Mouse (Mus musculus) spleen, postnatal 4 days (tissue): ENCODE measurements at regions not wholly inside any gene's neighbourhood (a gene's known extent, or its start where the extent isn't known, plus 50 kb on each side); places are given as distances from the start of the nearest gene placed in this dataset.

Experiments
- DNase-seq, 2 experiments: peaks; one replicate each; pipeline ENCODE4 v3.0.0; 2022; ENCODE audit warnings: low spot score in 2 of 2

DNA sequence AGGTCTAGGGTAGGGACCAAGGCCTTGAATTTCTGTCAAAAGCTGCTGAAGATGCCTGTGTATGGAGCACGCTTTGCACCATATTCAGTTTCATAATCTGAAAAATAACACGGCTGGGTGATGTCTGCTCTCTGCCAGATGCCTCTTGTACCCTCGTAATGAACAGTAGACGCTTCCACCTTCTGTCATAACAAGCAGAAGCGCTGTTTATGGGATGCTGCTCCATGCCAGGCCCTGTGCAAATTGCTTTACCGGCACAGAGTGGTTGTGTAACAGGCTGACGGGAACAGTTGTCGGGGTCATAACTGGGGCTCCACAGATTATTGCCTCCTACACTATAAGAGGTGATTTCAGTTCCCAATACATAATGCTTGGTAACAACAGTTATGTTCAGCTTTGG is 211.5 kb upstream of the Tnp1 start:
- no peak for DNase-seq

DNA sequence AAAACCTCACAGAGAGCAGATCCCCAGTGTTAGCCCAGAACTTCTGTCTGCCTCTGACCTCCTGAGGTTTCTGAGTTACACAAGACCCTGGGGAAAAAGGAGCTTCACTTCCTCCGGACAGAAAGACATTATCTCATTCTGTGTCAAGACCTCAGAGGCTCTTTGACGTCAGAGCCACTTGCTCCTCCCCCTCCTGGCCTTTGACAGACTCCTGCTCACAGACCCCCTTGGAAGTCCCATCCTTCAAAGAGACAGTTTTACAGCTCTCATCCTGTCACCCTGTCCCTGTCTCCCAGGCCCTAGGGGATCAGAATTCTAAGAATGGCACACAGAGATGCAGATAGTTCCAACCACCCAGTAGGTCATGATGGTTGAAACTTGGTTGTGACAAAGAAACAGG is 206.2 kb upstream of the Tnp1 start:
- no peak for DNase-seq

DNA sequence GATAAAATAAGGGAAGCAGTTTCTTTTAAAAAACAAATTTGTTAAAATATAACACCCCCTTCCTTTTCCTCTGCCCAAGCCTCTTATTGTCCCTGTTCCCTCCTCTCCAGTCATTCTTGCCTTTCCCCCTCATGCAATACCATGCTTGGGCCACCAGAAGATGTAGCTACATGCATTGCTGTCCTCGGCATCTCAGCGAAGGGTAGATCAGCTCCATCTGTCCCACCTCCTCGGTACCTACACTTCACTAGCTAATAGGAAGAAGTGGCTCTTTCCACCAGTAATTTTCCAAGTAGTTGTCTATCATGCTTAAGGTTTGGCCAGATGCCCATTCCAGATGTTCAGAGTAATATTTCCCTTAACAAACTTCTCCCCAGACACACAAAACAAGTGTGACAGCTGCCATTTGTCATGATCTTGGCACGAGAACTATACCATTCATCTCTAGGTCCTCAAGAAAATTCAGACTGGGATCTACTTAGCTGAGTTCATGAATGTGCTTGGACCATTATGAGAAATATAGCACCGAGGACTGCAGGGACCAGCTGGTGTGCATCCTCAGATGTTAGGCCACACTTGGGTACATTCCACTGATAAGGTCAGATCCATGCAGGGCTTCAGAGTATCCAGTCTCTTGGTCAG is 198.7 kb upstream of the Tnp1 start:
- no peak for DNase-seq

DNA sequence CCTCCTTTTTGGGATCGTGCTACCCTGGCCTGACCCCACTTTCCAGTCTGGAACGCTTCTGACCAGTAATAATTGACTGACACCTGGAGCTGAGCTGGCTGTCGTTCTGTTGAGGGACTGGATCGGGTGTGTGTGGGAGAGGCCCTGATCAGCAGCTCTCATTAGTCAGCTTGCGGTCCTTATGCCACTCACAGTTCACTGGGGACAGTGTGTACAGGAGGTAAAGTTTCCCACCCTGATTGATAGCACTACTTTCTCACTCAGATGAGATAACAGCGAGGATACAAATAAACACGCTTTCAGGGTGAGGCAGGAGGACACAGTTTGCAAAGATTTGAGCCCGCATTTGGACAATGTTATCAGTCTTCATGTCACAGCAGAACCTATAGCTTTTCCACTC is 191.7 kb upstream of the Tnp1 start:
- no peak for DNase-seq

DNA sequence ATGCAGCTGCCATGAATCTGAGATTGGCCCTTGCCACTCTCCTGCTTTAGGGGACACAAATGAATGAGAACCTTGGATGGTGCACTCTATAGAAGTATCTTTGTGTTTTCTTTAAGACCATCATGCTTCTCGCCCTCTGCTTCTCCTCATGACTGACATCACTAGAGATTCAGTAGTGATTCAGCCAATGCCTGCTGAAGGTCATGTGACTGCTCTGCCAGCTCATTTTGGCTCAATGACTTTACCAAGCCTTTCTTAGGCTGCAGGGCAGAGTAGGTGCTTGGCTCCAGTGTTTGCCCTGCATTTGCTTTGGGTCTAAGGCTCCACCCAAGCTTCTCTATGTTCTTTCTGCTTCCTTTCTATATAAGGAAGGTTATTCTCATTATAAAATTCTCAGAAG is 190.1 kb upstream of the Tnp1 start:
- no peak for DNase-seq

DNA sequence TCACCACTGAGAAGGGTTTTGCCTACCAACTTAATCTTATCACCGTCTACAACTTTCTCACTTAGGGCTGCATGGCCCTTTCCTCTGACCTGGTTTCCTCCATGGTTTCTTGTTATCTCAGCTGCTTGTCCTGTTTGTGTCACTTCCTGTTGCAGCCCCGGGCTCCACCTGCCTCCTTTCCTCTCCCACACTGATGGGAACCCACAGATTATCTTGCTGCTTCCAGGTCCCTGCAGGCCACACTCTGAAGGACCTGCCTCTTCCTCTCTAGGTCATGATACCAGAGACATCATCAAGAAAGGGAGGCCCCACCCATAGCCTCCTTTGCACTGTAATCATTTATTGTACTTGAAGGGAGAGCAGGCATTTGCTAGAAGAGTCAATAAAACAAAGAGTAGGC is 184.4 kb upstream of the Tnp1 start:
- no peak for DNase-seq

DNA sequence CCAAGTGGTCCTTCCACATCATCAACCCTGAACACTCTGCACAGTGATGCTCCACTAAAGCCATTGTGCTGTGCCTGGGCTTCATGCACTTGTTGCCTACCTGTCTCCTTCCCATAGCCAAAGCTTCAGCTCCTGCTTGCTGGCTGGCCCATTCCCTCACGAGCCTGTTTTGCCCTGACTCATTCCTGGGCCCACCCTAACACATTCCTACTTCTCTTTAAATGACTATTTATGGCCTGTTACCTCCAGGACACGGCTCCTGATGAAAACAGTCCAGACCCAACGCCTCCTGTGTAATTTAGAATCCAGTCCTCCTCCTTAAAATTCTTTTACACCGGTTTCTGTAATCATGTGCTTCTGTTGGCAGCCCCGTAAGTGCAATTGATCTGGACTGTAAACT is 175.1 kb upstream of the Tnp1 start:
- no peak for DNase-seq

DNA sequence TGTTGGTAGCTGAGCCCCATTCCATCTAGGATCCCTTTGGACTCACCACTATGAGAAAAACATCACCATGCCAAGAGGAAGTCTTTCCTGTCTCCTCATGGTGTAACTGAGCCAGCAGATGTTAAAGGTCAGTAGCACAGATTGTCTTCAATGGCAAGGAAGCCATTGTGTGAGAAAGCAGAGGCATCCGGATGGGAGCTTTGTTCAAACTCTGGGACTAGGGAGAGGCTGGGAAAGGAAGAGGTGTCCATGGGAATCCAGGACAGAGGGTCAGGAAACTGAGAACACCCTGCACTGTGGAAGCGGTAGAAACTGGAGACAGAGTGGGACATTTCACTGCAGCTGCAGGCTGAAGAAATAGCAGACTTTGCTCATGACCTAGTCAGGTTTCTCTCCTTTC is 173.1 kb upstream of the Tnp1 start:
- no peak for DNase-seq

DNA sequence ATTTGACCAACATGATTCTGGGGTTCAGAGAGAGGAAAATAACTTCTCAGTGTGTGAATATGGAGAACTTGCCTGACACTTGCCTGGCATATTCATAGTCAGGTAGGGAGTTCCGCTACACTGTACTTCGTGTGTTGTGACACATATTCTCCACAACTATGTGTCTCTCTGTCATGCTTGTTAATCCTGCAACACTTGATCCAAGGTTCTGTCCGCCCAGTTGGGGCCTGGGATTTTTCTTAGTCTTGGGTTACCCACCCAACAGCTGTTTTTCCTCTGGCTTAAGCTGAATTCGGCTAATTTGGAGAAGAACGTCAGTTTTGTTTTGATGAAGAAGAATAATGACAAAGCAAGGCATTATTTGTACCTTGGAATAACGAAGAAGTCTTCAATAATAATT is 168.8 kb upstream of the Tnp1 start:
- no peak for DNase-seq

DNA sequence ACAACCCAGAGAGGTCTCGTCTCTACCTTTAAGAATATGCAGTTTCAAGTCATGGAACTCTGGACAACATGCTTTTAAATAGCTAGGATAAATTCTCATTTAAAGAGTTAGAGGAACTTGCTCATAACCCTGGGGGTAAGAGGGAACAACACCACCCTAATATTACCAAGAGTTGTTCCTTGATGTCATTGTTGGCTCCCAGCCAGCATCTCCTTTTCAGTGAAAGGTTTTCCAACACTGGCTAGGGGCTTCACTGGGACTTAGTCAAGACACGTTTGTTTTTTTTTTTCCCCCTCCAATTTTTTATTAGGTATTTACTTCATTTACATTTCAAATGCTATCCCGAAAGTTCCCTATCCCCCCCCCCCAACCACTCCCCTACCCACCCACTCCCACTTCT is 163.1 kb upstream of the Tnp1 start:
- no peak for DNase-seq

DNA sequence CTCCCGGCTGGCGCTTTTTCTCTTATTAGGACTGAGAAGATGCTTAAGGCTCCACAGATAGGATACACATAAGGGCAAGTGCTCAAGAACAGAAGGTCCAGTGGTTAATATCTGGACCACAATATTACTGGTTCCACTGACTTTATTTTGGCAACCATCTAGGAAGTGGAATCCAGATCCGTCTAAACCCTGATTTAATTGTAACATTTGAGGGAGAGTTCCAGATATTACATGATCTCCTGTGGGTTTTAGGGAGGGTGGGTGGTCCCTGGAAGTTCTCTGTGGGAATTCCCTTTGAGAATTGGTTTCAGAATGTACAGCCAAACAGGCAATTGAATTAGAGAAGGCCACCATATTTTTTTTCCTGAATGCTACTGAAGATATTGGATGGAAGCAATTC is 161.4 kb upstream of the Tnp1 start:
- no peak for DNase-seq

DNA sequence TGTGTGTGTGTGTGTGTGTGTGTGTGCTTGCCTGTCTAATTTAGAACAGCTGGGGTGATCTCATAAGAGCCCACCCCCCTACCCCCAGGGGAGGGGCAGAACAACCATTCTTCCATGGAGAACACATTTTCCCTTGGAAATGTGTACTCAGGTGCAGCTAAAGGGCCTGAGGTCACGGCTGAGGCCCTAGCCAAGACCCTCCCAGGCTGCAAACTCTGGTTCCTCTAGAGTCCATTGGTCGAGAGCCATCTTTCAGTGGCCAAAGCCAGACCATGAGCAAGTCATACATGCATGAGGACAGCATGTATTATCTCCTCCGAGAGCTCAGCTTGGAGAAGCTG is 154.9 kb upstream of the Tnp1 start:
- DNase-seq: no peak

DNA sequence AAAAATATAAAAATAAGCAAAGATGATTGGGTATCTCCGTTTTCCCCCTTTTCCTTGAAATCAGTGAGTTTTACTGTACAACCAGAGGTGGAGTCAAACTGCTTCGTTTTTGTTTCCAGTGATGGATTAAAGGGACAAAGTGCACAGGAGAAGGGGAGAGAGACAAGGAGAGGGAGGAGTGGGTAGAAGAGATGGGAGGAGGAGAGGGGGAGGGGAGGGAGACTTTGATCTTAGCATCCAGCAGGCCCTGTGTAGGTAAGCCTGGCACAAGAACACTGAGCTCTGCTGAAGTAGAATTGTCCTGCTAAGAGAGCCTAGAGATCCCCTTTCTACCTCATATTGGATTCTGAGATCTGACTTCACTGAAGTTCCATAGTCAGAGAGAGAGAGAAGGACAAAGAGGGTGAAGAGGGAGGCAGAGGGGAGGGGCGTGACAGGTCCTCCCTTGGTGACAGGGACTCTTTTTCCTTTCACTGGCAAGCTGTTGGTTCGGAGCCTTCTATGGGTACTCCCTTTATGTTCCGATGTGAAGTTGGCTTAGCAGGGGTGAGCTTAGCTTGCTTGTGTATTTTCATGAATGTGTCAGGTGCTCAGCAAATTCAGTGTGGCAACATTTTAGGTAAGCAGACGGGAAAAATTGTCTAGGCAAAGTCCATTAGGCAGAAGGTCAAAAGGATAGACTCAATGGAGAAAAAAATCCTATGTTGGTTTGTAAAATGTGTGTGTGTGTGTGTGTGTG is 154.4 kb upstream of the Tnp1 start:
- no peak for DNase-seq

DNA sequence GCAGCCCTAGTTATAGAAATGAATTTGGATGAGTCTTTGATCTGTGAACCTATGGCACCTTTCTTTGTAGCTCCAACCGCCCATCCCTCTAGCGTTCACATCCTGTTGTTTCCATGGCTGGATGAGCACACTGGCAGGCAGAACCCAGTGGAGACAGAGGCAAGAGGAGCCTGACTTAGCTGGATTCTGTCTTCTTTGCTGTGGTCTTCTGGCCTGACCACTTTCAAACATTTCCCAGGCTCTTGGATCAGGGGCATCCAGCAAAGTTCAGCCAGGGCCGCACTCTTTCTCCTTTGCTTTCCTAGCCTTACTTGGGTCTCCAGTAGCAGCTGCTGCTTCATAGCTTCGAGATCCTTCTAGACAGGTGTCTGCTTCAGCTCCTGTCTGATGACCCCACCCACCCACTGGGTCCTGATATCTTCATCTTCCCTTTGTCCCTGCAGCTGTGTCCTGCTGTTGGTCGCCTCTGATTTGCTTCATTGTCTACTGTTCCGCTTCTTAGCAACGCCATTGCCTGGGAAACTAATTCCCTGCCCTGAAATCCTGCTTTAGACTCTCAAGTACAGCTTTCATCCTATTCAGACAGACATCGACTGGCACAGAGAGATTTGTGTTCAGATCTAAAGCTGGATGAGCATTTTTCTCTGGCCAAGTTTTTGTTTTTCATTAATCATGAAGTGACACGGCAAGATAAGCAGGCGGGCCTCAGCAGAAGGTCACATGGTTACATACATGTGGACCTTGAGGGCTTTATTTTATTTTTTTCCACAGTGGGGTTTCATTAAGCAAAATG is 153.6 kb upstream of the Tnp1 start:
- DNase-seq: no peak

DNA sequence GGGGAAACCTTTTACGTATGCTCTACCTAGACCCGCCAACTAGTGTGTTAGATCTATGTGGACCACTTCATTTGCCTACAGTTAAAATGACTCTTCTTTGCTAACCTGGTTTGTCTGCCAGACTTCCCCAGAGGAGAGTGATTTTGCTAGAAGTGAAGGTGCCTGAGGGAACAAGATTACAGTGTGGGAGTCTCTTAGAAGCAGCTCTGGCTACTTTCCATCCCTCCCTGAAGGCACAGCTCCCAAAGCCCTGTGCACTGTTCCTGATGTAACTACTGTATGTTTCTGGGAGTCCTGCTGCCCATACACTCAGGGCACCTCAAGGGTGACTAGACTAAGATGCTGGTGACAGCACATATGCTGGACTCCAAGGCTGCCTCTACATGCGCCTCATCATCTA is 144.5 kb upstream of the Tnp1 start:
- DNase-seq: no peak

DNA sequence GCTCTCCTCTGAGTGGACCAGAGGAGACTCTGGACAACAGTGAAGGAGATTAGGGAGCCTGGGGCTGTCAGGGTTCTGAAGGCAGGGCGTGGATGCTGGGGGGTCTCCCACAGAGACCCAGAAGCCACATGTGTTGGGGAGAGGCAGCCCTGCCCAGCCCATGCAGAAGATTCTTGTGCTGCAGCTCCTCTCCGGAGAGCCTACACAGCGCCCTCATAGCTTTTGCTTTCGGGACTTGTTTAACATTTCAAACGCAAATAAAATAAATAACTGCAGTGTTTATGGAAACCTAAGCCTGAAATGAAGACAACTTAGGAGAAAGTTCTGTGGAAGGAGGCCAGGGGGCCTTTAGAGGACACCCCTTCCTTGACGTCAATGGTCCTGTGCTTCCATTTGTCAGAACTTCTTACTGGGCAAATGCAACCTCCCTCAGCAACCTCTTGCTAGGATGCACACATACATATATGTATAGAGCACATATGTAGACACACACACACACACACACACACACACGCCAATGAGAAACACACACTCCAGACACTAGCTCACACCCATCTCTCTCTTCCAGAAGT is 143.8 kb upstream of the Tnp1 start:
- DNase-seq: no peak

DNA sequence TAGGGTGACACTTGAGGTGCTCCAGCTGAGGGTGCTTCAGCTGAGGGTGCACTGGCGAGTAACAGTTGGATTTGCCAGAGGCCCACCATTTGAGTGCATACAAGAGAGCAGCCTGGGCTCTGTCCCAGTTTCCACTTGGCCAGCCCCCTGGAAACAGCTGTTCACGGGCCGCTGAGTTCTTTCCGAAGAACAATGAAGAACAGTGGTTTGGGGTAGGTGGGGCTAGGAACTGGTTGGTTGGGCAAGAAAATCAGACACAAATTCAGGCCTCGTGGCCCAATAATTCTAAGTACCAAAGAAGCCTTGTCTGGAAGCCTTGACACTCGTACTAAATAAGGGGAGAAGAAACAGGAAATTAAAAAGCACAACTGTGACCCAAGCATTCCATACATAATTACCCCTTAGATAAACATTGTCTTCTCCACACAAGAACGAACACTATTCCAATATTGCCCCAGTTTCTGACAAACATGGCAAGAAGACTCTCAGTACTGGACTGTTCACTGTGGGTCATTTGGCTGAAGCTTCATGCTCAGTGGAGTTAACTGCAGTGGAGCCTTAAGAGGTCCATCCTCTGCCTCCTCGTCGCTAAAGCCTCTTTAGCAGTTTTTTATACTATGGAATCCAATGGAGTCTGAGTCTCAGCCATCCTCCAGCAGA is 137.9 kb upstream of the Tnp1 start:
- DNase-seq: no peak

DNA sequence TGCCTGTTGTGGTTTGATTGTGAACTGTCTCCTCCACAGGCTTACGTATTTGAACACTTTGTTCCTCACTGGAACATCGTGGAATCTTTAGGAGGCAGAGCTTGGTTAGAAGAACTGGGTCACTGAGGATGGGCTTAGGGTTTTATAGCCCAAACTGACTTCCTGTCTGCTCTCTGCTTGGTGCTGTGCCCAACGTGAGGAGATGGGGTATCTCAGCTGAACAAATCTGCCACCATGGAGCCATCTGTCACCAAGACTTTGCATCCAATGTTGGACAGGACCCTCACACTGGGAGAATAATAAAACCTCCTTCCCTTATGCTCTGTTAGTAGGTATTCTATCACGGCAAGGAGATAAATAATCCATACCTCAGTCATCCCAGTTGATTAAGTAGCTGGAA is 134.2 kb upstream of the Tnp1 start:
- DNase-seq: no peak

DNA sequence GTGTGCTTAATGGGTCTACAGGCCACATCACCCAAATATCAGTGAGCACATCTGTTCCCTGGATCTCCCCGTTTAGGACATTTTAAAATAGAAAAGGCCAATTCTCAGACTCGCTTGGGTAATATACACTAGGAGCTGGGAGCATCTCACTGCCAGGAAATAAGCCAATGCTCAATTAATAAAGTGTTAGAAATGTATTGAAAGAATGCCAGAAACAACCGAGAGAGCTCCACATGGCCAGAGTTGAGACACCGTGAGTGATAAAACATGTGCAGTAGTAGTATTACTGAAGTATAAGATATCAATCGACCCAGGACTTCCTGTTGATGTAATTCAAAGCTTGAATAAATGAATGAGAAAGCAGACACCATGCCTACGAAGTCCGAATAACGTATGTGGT is 127.1 kb upstream of the Tnp1 start:
- DNase-seq: no peak

DNA sequence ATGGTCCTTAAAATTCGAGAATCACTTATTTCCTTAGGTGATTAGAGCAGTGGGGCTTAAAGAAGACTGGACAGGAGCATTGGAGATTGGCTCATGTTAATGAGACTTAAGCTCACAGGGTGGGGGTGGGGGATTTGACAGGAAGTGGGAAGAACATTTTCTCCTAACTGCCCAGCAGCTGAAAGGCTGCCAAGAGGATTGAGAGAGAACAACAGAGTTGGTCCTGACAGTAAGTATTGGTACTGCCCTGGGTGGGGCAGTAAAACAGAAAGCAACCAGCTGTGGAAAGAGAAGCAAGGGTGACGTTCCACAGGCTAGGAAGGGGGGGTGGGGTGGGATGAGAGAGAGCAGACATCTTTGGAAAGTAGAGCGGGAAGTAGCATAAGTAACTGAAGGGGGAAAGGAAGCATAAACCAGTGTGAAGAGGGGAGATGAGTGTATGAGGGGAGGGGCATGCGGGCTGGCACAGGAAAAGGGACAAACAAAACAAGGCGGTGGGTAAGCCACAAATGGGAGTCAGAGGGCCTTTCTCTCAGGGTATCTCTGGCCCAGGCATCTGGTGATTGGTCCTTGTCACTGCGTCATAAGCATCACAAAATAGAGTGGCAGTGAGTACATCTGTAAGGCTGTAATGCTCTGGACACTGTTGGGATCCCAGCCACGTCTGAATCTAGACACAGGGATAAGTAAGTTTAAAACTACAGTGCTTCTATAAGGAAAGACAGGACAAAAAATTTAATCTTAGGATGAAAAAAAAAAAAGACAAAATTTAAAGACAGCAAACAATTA is 125.0 kb upstream of the Tnp1 start:
- no peak for DNase-seq

DNA sequence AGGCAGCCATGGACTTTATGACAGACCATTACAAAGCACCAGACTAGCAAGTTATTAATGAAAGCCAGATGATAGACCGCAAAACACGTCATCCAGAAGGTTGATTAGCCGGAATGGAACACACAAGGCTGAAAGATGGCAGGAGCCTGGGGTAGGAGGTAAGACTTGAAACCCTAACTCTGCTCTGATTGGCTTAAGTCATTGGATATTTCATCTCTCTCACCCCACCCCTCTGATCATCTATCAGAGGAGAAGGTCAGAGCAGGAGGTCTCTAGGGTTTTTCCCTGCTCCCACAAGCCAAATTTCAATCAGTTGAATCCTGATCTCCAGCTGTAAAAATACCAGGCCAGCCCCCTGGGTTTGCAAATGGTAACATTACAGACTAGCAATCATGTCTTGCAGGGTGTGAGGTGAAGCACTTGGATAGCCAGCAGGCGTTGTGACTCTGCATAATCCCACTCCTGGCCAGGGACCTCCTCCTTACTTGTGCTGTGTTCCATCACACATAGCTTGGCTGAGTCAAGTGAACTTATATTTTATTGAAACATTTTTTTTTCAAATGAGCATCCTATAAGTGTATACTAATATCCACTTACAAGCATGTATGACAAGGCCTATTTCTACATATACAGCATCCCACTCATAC is 114.6 kb upstream of the Tnp1 start:
- DNase-seq: no peak
